Mouse (Mus musculus) layer of hippocampus, postnatal 14 days (tissue): ENCODE measurements around the gene Atg7. TPM values are rescaled to one million over a fixed set of nuclear protein-coding genes. Genes with fewer than 3 reads are reported as not detected.

Experiments
- DNase-seq, 2 experiments: peaks; one replicate each; pipeline ENCODE4 v3.0.0; 2021 to 2022; ENCODE audit warnings: low spot score in 2 of 2, mixed read lengths in 1 of 2
- total RNA-seq, 2 experiments: library from RNA; stranded (reverse); gene quantifications; 2 replicates each; pipeline ENCODE4 v1.2.3; 2021

Atg7 gene
- total RNA-seq, 2 experiments from 2014 or later = 21.0 to 27.7 TPM

DNA sequence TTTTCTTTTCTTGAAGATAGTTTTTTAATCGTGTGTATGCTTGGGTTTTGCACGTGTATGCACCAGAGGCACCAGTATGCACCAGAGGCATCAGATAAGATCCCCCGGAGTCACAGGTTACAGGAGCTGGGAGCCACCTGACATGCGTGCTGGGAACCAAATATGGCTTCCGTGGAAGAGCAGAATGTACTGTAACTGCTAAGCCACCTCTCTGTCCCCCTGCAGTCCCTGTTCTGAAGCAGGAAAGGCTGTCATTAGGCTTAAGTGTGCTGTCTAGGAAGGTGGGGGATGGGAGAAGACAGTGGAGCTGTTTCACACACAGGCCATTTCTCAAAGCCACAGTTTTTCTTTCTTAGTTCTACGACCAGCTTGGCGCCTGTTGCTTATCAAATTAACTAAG lies 205.9 kb downstream of the Atg7 start:
- no peak for DNase-seq

DNA sequence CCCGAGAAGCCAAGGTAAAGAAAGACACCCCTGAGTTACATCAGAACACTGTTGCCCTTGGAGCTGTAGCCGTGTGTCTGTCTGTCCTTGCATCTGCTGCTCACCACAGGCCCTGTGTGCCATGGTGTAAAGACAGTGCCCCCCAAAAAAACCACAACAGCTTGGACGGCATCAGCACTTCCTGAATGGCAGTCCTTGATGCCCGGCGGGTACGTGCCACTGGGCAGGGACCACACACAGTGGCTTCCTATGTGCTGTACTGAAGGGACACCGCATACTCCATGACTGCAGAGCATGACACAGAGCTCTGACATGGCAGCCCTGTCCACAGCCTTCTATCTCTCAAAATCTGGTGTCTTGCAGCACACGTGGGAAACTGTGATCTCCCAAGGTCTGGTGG lies 206.9 kb downstream of the Atg7 start:
- DNase-seq = no peak

DNA sequence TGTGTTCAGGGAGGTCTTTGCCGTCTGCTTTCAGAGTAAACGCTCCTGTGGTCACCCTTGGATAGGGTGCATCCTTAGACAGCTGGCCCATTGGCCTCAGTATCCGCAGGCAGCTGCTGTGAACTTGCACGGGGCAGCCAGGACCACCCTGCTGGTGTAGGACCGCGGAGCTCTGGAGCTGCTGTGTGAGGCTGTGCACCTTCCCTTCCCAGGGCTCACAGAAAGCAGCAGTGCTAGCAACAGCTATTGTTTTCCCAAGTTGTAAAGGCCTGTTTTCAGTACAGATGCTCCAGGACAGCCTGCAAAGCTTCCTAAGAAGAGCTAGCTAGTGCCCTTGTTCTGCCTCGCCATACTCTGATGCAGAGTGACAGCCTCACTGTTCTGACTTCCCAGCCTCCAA lies 208.8 kb downstream of the Atg7 start:
- no peak for DNase-seq

DNA sequence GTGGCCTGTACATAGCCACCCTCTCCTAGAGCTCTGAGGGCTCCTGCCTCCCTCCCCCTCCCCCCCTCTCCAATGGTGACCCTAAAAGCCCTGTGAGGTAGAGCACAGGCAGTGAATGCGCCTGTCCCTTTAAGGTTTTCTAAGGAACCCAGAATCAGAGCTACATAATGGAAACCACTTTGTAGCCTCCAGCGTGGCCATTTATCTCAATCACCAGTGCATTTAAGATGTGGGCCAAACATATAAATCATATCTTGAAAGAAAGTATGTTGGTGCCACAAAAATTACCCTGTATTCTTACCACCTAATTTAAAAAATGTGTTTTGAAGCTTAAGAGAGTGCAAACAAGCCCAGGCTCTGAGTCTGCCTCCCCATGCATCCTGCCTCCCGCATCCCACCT lies 209.8 kb downstream of the Atg7 start:
- no peak for DNase-seq

DNA sequence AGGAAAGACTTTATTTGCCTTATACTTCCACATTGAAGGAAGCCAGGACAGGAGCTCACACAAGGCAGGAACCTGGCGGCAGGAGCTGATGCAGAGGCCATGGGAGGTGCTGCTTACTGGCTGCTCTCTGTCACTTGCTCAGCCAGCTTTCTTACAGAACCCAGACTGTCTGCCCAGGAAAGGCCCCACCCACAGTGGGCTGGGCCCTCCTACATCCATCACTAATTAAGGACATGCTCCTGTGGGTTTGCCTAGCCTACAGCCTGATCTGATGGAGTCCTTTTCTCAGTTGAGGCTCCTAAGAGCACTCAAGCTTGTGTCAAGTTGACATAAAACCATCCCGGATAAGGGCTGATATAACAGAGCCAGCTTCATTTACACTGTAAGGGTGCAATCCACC lies 211.5 kb downstream of the Atg7 start:
- no peak for DNase-seq

DNA sequence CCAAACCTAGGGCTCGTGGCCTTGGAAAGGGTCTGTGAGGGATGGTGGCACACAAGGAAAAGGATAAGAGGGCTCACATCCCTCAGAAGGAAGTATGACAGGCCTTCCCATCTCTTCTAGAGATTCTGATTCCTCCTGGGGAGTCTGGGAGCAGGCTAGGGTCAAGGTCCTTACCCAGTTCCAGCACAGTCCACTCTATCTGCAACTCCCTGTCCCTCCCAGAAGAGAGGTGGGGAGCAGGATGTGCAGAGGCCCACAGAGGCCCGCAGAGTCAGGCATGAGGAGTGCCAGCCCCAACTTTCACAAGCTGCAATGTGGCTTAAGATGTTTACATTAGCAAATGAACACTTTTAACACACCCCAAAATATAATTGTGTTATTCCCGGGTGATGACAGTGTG lies 212.7 kb downstream of the Atg7 start:
- DNase-seq = no peak

DNA sequence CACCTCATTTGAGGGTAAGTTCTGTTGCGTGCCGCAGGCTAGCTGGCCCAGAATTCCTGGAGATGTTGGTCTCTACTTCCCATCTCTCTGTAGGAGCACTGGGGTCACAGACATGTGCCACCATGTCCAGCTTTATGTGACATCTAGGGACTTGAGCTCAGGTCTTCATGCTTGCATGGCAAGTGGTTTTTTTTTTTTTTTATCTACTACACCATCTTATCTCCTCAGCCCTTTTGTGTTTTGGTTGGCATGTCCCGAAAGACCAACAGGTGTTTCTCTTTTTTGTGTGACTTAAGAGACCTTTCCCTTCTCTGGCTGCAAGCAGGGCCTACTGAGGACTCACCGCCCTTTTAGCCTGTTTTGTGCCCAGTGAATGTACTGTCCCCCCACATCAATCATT lies 213.6 kb downstream of the Atg7 start:
- DNase-seq = no peak

DNA sequence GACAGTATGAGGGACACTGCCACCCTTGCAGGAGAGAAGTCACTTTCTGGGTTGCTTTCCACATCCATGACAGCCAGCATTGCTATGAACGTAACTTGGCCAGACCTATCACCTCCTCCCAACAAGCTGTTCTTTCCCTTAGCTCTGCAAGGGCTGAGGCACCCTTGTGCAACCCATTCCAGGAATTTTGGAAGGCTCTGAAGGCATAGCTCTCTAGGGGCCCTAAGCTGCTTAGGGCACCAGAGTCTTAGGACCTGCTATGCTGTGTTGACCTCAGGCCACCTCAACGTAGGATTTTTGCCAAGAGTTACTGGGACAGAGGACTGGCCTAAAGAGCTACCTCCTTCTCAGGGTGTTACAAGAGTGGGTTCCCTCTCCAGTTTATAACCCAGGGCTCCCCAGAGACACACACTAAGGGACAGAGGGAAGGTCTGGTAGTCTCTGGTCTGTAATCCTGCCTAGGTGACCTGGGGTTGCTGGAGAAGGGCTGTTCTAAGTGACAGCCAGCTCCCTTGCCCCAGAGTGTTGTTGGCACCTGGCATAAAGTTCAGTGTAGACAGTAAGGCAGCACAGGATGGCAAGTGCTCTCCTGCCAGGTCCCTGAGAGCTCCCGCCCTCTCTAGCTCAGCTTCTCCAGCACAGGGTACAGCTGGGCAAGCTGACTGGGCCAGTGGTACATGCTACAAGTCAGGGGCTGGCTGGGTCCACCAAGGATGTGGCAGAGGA lies 215.3 kb downstream of the Atg7 start:
- DNase-seq = no peak

DNA sequence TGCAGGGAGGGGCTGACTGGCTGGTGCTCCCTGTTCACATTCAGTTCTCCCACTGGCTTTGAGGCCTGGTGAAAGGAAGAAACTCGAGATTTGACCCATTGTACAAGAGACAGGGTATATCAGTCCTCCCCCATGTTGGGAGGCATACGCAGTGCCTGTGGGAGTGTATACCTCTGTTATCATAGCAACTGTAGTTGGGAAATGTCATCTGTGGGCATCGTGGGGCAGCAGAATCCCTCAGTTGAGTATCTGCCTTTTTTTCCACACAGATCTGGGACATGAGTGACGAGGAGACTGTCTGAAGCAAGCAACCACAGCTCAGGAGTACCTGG lies 215.8 kb downstream of the Atg7 start:
- DNase-seq = no peak

DNA sequence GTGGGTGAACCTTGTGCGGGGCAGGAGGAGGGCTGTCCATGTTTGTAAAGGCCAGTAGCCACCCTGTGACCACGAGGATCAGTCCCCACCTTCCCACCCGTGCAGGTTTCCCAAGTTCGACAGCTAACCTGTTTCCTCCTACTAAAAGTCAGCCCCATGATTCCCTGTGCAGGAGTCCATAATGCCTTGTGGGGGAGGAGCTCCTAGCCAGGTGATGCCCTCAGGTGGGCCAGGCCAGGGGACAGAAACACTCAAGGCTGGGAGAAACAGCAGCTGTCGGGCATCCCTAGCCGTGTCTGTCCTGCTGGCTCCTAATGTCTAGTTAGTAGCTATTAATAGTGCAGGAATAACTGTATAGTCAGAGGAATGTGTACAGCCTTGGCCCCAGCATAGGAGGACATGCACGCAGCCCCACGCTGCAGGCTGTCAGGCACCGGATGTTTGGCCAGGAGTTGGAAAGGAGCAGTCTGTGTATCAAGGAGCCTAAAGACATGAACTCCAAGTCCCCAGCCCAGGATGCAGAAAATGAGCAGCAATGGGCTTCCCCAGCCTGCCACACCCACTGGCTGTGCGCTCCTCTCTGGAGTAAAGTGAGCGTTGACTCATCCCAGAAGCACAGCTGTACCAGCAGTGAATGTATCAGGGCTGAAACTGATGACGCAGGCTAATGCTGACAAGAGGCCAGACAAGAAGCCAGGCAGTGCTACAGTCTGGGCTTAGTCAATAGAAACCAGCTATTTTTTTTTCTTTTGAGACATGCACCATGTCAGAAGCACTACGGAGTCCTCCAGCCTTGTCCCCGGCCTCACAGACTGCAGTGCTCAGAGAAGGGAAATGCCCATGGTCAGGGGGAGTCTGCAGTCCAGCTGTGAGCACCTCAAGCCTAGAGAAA lies 218.0 kb downstream of the Atg7 start:
- DNase-seq = no peak

DNA sequence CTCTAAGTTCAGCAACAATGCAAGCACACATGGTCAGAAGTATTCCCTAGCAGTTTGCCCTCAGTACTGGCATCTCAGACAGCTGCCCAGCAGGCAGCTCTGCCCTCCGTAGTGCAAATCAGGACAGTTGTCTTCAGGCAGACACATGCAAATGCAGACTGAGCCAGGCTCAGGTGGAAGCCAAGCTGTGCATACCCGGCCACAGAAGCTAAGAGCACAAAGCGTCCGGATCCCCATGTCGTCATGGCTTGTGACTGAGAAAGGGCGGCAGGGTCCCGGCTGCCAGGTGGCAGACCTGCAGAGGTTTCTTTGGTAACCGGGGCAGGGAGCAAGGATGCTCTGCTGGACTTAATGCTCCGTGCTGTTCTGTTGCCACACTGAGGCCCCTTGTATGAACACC lies 218.7 kb downstream of the Atg7 start:
- DNase-seq = peak in 1 of 2 experiments; percentile 42

DNA sequence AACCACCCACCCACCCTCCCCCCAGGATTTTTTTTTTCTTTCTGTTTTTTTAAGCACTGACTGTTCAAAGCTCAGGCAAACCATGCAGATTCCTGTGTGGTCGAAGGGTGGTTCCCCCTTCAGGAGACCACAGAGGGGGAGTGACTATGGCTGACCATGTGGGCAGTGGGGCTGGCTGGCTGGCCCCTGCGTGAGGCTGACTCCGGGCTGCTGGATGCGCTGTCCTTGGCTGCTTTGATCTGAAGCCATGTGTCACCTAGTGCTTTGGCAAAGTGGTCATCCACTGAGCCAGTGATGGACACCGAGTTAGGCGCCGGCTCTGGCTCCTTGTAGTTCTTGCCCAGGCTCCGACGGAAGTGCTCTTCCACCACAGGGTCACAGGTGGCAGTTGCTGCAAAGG lies 219.1 kb downstream of the Atg7 start:
- no peak for DNase-seq

DNA sequence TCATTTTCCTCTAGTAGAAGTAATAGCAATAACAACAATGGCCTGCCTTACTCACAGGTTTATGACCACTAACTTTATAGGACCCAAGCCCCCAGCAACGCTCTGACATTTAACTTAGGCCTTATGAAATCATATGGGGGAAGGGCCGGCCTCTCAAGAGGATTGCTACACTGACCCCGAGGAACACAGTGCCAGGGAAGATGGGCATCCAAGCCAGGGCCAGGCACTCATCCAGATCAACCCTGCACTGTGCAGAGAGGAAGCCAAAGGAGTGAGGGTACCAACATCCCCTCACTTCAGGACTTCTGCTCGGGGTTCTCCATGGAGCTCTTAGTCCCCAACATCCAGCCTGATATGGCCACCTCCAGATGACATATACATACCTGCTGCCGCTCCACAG lies 220.6 kb downstream of the Atg7 start:
- DNase-seq = no peak

DNA sequence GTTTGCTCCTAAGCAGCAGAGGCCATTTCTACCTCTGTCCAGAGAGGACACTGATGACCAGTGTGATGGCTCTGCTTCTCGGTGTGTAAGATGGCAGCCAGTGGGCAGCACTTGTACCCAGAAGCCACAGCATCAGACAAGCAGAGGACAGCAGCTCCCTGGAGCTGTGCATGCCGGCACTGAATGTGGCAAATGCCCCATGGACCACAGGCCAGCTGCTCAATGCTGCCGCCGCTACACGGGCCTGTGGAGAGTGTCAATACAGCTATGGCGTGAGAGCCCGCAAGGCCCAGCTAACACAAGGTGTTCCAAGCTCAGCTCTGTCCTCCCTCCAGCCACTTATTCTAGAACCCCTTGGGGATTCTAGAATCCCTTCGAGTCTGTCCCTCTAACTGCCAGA lies 221.5 kb downstream of the Atg7 start:
- no peak for DNase-seq

DNA sequence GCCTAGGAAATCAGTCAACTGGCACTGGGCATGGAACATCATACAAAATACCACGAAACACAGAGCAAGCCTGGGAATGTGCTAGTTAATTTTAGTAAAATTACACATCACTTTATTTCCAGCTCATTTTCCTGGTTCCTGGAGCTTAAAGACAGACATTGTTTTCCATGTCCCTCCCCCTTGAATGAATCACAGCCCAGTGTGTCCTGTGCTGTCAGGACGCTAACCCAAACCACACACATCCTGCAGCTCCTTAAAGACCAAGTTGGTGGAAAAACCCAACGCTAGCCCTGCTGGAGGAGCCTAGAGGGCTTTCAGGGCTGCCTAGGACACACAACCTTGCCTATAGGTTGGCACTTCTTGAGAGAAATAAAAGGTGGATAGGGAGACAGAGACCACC lies 223.2 kb downstream of the Atg7 start:
- DNase-seq = no peak

DNA sequence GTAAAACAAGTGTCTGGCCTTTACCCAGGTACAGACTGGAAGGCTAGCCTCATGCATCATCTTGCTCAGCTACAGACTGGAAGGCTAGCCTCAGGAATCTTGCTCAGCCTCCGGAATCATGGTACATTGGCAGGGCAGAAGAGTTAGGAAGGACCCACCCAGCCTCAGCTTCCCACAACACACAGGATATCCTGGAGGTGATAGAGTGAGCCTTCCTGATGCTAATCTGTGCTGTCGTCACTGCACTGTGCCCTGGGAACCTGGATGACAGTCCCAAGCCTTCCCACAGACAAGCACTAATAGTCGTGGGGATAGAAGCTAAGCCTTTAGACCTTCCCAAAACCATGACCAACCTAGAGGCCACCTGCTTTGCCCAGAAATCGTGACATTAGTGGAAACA lies 223.7 kb downstream of the Atg7 start:
- DNase-seq = no peak

DNA sequence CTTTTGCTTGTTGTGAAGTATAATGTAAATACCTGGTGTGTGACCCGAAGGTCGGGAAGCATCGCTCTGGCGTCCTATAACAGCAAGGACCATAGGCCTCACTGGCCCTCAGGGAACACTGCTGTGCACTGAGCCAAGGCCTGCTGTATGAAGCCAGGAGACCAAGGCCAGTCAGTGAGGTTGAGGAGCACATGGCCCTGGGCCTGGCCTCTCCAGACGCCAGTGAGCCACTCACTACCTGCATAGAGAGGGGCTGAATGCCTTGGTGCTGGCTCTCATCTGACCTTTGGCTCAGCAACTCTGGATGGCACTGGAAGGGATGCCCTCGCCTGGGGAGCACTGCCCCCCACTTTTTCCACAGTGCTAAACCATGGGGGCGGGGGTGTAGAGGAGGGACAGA lies 225.8 kb downstream of the Atg7 start:
- no peak for DNase-seq

DNA sequence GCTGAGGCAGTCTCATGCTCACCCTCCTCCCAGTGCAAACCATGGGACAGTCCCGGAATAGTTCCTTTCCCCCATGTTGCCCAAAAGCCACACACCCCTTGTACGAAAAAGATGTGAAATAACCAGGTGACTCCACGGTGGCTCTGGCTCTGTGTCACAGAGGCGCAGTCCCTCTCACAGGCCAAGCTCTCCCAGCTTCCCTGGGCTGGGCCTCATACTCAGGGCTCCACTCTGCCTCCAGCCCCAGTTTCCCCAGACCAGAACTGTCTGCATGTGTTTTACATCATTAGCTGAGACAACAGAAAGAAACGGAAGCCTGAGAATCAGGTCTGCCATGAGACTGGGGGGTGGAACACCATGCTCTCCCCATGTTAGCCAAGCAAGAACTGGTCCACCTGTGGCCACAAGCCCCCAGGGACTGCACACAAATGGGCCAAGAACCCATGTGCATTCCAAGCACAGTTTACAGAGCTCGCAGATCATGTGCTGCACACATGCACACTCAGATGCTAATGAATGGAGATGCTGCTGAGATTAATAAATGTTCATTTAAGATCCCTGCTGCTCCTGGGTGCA lies 226.7 kb downstream of the Atg7 start:
- DNase-seq = no peak

DNA sequence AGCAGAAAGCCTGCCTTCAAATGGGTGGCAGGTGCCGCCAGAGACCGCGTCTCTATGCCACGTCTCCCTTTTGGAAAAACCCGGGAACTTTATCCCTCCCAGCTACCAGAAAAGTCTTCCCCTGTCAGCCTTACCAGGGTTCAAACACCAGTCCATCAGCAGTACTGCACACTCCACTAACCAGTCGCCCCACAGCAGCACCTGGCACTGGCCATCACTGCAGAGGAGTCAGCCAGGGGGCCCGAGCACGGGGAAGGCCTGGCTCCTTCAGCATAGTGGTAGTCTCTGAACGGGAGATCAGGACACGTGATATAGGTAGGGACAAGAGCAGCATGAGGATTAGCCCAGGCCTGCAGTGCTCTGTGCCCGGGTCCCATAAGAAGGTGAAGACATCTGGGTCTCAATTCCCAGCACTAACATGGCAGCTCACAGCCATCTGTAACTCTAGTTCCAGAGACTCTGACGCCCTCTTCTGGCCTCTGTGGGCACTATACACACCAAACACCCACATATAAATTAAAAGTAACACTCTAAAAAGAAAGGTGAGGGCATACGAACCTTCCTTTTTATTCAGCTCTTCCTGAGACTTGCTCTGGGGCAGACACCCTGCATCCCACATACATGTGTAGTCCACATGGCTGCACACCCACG lies 228.2 kb downstream of the Atg7 start:
- DNase-seq = no peak

DNA sequence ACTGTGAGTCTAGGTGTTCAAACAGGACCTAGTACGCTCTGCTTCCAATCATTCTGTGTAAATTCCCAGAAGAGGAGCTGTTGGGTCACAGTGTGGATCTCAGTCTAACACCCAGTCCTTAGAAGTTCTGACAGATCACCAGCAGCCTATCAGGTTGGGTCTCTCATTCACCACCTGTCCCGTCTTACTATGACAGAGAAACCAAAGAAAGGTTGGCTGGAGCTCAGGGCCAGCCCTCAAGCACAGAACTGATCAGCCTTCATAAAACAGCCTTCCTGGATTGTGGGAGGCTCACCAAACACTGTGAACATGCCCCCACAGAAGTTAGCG lies 230.9 kb downstream of the Atg7 start:
- no peak for DNase-seq

DNA sequence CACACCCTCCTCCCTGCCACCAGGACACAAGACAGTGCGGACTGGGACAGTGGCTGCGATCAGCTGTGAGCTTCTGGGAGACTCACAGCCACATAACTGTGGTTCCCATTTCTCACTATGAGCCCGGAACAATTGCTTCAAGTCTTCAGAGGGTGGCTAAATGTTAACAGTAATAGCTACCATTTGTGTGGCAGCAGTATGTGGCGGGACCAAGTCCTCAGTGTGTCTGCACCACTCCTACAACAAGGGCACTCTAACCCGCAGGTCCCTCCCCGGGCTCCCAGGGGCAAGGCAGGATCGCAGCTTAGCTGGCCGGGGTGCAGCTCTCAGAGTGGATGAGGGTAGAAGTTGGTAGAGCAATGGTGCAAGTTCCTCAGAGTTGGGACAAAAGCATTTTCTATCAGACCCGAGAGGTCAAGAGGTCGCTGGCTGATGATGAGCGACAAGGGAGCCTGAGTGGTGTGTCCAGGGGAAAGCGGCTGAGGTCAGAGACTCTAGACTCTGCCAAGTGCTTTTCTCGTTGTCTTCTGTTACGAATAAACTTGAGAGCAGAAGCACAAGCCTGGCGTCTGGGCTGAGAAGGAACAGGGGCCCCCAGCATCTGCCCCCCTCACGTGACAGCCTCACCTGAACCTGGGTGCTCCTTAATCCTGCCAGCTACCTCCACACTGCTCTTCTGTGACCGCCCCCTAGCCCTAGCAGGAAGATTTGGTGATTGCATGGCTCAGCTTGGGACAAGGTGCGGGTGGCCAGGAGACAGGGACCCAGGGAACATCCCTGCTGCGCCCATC lies 231.4 kb downstream of the Atg7 start:
- peak in 1 of 2 experiments; percentile 31 for DNase-seq
